Comparison of ENCODE assay signal across 16 mouse cellular contexts in genomic region chr7:55861175-55861574, GRCm38 (mm10).
"Had no signal": no experiment of that assay in that cellular context is flagged by ENCODE, and none has a peak within 500 bp of the region (broad histone marks: within the 10 kb centered on the region; RNA-seq: fewer than 3 reads in every experiment).

No protein-coding gene starts in this region.

- DNase-seq: kidney, adult 18-20 months; kidney, adult 9 months; kidney, postnatal 14 days; kidney, postnatal 4 days; layer of hippocampus, postnatal 36 days; liver, embryonic 13.5 days; lung, adult 2 months; lung, postnatal 14 days; lung, postnatal 4 days; right cerebral cortex, postnatal 4 days; thymus, adult 2 months; thymus, postnatal 14 days had no signal

- ATAC-seq: midbrain, embryonic 15.5 days had no signal

- H3K4me2 ChIP-seq: liver, embryonic 13.5 days; midbrain, embryonic 11.5 days; midbrain, embryonic 15.5 days; neural tube, embryonic 13.5 days had no signal

- H3K4me3 ChIP-seq: left cerebral cortex, adult 2 months; liver, embryonic 13.5 days; midbrain, embryonic 15.5 days; neural tube, embryonic 13.5 days had no signal

- H3K36me3 ChIP-seq: liver, embryonic 13.5 days; midbrain, embryonic 15.5 days; neural tube, embryonic 13.5 days had no signal

- H3K27me3 ChIP-seq: liver, embryonic 13.5 days; midbrain, embryonic 15.5 days; neural tube, embryonic 13.5 days had no signal
